Mouse (Mus musculus) MEL (cell line): ENCODE data around the gene Tbxa2r. TPM values are rescaled to one million over a fixed set of nuclear protein-coding genes. Genes with fewer than 3 reads are reported as not detected.
A peak's percentile ranks its signal among the peaks of the same experiment; 100 is the strongest.

ENCODE experiments used
- DNase-seq: peaks from one replicate; pipeline ENCODE4 v3.0.0; 2011; ENCODE audit warnings: low read depth, low spot score
- H3K27ac ChIP-seq: 2 replicates; pipeline ENCODE4 v1.5.1; 2012; ENCODE audit warnings: low read depth, mild to moderate bottlenecking, control low read depth, low read length, moderate library complexity; ENCODE audit not compliant: control insufficient read depth
- H3K27me3 ChIP-seq, 2 experiments: fragments of 150-350 bp in 1 of 2; sonication (generic) in 1 of 2; 2 replicates each; pipeline ENCODE4 v1.6.1; 2012; ENCODE audit warnings: low read length in 2 of 2, mild to moderate bottlenecking in 2 of 2, improper control_type of control experiment in 1 of 2, moderate library complexity in 1 of 2; ENCODE audit not compliant: insufficient read depth in 2 of 2, control insufficient read depth in 1 of 2
- H3K36me3 ChIP-seq, 2 experiments: 2 replicates each; pipeline ENCODE4 v1.6.1; 2012 to 2014; ENCODE audit warnings: low read length in 2 of 2, improper control_type of control experiment in 1 of 2, inconsistent platforms in 1 of 2, mild to moderate bottlenecking in 1 of 2; ENCODE audit not compliant: insufficient read depth in 2 of 2, control insufficient read depth in 1 of 2
- H3K4me1 ChIP-seq, 2 experiments: fragments of 150-350 bp in 1 of 2; sonication (generic) in 1 of 2; 2 replicates each; pipeline ENCODE4 v1.6.1; 2012; ENCODE audit warnings: low read length in 2 of 2, improper control_type of control experiment in 1 of 2, mild to moderate bottlenecking in 1 of 2; ENCODE audit not compliant: insufficient read depth in 2 of 2, control insufficient read depth in 1 of 2
- H3K4me3 ChIP-seq, 2 experiments: fragments of 150-350 bp in 1 of 2; sonication (generic) in 1 of 2; 2 replicates each; pipeline ENCODE4 v1.5.1; 2012; ENCODE audit warnings: low read depth in 2 of 2, low read length in 2 of 2, mild to moderate bottlenecking in 2 of 2, moderate library complexity in 2 of 2, control low read depth in 1 of 2, improper control_type of control experiment in 1 of 2; ENCODE audit not compliant: control insufficient read depth in 1 of 2, insufficient read depth in 1 of 2
- H3K79me2 ChIP-seq: 2 replicates; pipeline ENCODE4 v1.6.1; 2012; ENCODE audit warnings: mild to moderate bottlenecking, low read length, moderate library complexity; ENCODE audit not compliant: control insufficient read depth, poor library complexity, insufficient read depth
- H3K9ac ChIP-seq: 2 replicates; pipeline ENCODE4 v1.6.1; 2012; ENCODE audit warnings: low read depth, mild to moderate bottlenecking, control low read depth, low read length, moderate library complexity; ENCODE audit not compliant: control insufficient read depth, poor library complexity, severe bottlenecking
- H3K9me3 ChIP-seq: fragments of 150-350 bp; sonication (generic); replicated peaks from 2 replicates; pipeline ENCODE4 v1.6.1; 2012; ENCODE audit warnings: mild to moderate bottlenecking, low read length, improper control_type of control experiment, moderate library complexity; ENCODE audit not compliant: insufficient read depth
- BHLHE40 ChIP-seq: IDR thresholded peaks from 2 replicates; pipeline ENCODE4 v1.6.1; 2012; ENCODE audit warnings: low read depth, mild to moderate bottlenecking, inconsistent platforms, low read length, improper control_type of control experiment, borderline replicate concordance
- CHD1 ChIP-seq: IDR thresholded peaks from 2 replicates; pipeline ENCODE4 v1.6.1; 2012; ENCODE audit warnings: low read depth, mild to moderate bottlenecking, inconsistent platforms, low read length, improper control_type of control experiment
- CHD2 ChIP-seq: IDR thresholded peaks from 2 replicates; pipeline ENCODE4 v1.6.1; 2011; ENCODE audit warnings: low read length, improper control_type of control experiment
- CTCF ChIP-seq, 3 experiments: IDR thresholded peaks in 2 of 3; conservative IDR thresholded peaks in 1 of 3; 2 replicates each; pipeline ENCODE4 v1.5.1; 2011 to 2012; ENCODE audit warnings: low read length in 3 of 3, low read depth in 2 of 3, mild to moderate bottlenecking in 2 of 3, improper control_type of control experiment in 1 of 3, inconsistent platforms in 1 of 3, mixed read lengths in 1 of 3, moderate library complexity in 1 of 3; ENCODE audit not compliant: control insufficient read depth in 1 of 3, insufficient read depth in 1 of 3, poor library complexity in 1 of 3, severe bottlenecking in 1 of 3
- E2F4 ChIP-seq: IDR thresholded peaks from 2 replicates; pipeline ENCODE4 v1.6.1; 2011; ENCODE audit warnings: low read depth, low read length, improper control_type of control experiment, borderline replicate concordance
- ELF1 ChIP-seq: IDR thresholded peaks from 2 replicates; pipeline ENCODE4 v1.6.1; 2014; ENCODE audit warnings: low read depth, mild to moderate bottlenecking, inconsistent platforms, low read length, improper control_type of control experiment, moderate library complexity
- ETS1 ChIP-seq: IDR thresholded peaks from 2 replicates; pipeline ENCODE4 v1.6.1; 2012; ENCODE audit warnings: low read depth, mild to moderate bottlenecking, inconsistent platforms, low read length, improper control_type of control experiment, moderate library complexity
- GABPA ChIP-seq: IDR thresholded peaks from 2 replicates; pipeline ENCODE4 v1.6.1; 2012; ENCODE audit warnings: low read depth, mild to moderate bottlenecking, inconsistent platforms, low read length, improper control_type of control experiment, moderate library complexity
- HCFC1 ChIP-seq: IDR thresholded peaks from 2 replicates; pipeline ENCODE4 v1.6.1; 2012; ENCODE audit warnings: low read depth, mild to moderate bottlenecking, inconsistent platforms, low read length, improper control_type of control experiment, moderate library complexity
- KAT2A ChIP-seq: conservative IDR thresholded peaks from 2 replicates; pipeline ENCODE4 v1.6.1; 2012; ENCODE audit warnings: low read depth, low read length, improper control_type of control experiment, inconsistent platforms
- MAFK ChIP-seq: IDR thresholded peaks from 2 replicates; pipeline ENCODE4 v1.6.1; 2011; ENCODE audit warnings: low read depth, mild to moderate bottlenecking, low read length, improper control_type of control experiment, borderline replicate concordance
- MEF2A ChIP-seq: IDR thresholded peaks from 2 replicates; pipeline ENCODE4 v1.6.1; 2014; ENCODE audit warnings: low read depth, mild to moderate bottlenecking, inconsistent platforms, low read length, improper control_type of control experiment; ENCODE audit not compliant: poor library complexity, insufficient replicate concordance, severe bottlenecking; ENCODE audit errors: extremely low read depth
- MXI1 ChIP-seq: IDR thresholded peaks from 2 replicates; pipeline ENCODE4 v1.6.1; 2011; ENCODE audit warnings: mild to moderate bottlenecking, low read depth, low read length, improper control_type of control experiment
- MYB ChIP-seq: IDR thresholded peaks from 2 replicates; pipeline ENCODE4 v1.6.1; 2011; ENCODE audit warnings: mild to moderate bottlenecking, low read depth, low read length, improper control_type of control experiment
- NELFE ChIP-seq: IDR thresholded peaks from 2 replicates; pipeline ENCODE4 v1.6.1; 2011; ENCODE audit warnings: low read depth, low read length, improper control_type of control experiment
- NRF1 ChIP-seq: IDR thresholded peaks from 2 replicates; pipeline ENCODE4 v1.6.1; 2014; ENCODE audit warnings: low read depth, mild to moderate bottlenecking, inconsistent platforms, low read length, improper control_type of control experiment, moderate library complexity; ENCODE audit not compliant: poor library complexity, insufficient read depth, severe bottlenecking
- POLR2A ChIP-seq, 2 experiments: IDR thresholded peaks; 2 replicates each; pipeline ENCODE4 v1.6.1; 2011 to 2012; ENCODE audit warnings: low read length in 2 of 2, mild to moderate bottlenecking in 2 of 2, control low read depth in 1 of 2, improper control_type of control experiment in 1 of 2, low read depth in 1 of 2, moderate library complexity in 1 of 2; ENCODE audit not compliant: control insufficient read depth in 1 of 2, insufficient read depth in 1 of 2, poor library complexity in 1 of 2
- POLR2AphosphoS2 ChIP-seq: IDR thresholded peaks from 2 replicates; pipeline ENCODE4 v1.6.1; 2011; ENCODE audit warnings: low read length, improper control_type of control experiment
- RAD21 ChIP-seq: IDR thresholded peaks from 2 replicates; pipeline ENCODE4 v1.6.1; 2011; ENCODE audit warnings: mild to moderate bottlenecking, low read depth, low read length, improper control_type of control experiment
- SIN3A ChIP-seq: IDR thresholded peaks from 2 replicates; pipeline ENCODE4 v1.6.1; 2012; ENCODE audit warnings: low read length, improper control_type of control experiment, inconsistent platforms
- SMC3 ChIP-seq: IDR thresholded peaks from 2 replicates; pipeline ENCODE4 v1.6.1; 2011; ENCODE audit warnings: low read depth, low read length, improper control_type of control experiment
- TAL1 ChIP-seq: IDR thresholded peaks from 2 replicates; pipeline ENCODE4 v1.6.1; 2012; ENCODE audit warnings: mild to moderate bottlenecking, inconsistent platforms, low read length, moderate library complexity, mixed read lengths
- TBP ChIP-seq: IDR thresholded peaks from 2 replicates; pipeline ENCODE4 v1.8.0; 2011; ENCODE audit warnings: low read depth, low read length, improper control_type of control experiment
- TCF12 ChIP-seq: IDR thresholded peaks from 2 replicates; pipeline ENCODE4 v1.6.1; 2014; ENCODE audit warnings: low read depth, mild to moderate bottlenecking, inconsistent platforms, low read length, improper control_type of control experiment, moderate library complexity
- USF1 ChIP-seq: IDR thresholded peaks from 2 replicates; pipeline ENCODE4 v1.6.1; 2014; ENCODE audit warnings: low read depth, mild to moderate bottlenecking, inconsistent platforms, low read length, improper control_type of control experiment, moderate library complexity
- USF2 ChIP-seq, 2 experiments: IDR thresholded peaks; 2 replicates each; pipeline ENCODE4 v1.6.1; 2011 to 2012; ENCODE audit warnings: improper control_type of control experiment in 2 of 2, low read length in 2 of 2, borderline replicate concordance in 1 of 2, inconsistent platforms in 1 of 2, low read depth in 1 of 2, mild to moderate bottlenecking in 1 of 2; ENCODE audit not compliant: insufficient read depth in 1 of 2
- ZC3H11A ChIP-seq: IDR thresholded peaks from 2 replicates; pipeline ENCODE4 v1.6.1; 2012; ENCODE audit warnings: low read depth, mild to moderate bottlenecking, inconsistent platforms, low read length, improper control_type of control experiment
- ZKSCAN1 ChIP-seq: IDR thresholded peaks from 2 replicates; pipeline ENCODE4 v1.6.1; 2012; ENCODE audit warnings: low read depth, mild to moderate bottlenecking, inconsistent platforms, low read length, improper control_type of control experiment, moderate library complexity
- ZMIZ1 ChIP-seq: IDR thresholded peaks from 2 replicates; pipeline ENCODE4 v1.6.1; 2012; ENCODE audit warnings: low read depth, mild to moderate bottlenecking, inconsistent platforms, low read length, improper control_type of control experiment, moderate library complexity
- polyA plus RNA-seq, 2 experiments: library from polyadenylated mRNA; stranded (reverse) in 1 of 2; unstranded in 1 of 2; fragments of >175 nt in 1 of 2; fragments of >200 nt in 1 of 2; gene quantifications; 2 replicates each; pipeline versions ENCODE4 v1.2.1 to v1.2.4; 2012; ENCODE audit warnings: low replicate concordance in 2 of 2, low read depth in 1 of 2; ENCODE audit not compliant: insufficient read length in 2 of 2, insufficient read depth in 1 of 2, missing spikeins in 1 of 2
- total RNA-seq: library from RNA; depleted of rRNA; stranded (reverse); fragments of 300-350 nt; gene quantifications from 2 replicates; pipeline ENCODE4 v1.2.3, GENCODE M21; 2012

The Tbxa2r gene
- total and polyA plus RNA-seq, 3 experiments = 0.31 TPM; not detected in 2

DNA sequence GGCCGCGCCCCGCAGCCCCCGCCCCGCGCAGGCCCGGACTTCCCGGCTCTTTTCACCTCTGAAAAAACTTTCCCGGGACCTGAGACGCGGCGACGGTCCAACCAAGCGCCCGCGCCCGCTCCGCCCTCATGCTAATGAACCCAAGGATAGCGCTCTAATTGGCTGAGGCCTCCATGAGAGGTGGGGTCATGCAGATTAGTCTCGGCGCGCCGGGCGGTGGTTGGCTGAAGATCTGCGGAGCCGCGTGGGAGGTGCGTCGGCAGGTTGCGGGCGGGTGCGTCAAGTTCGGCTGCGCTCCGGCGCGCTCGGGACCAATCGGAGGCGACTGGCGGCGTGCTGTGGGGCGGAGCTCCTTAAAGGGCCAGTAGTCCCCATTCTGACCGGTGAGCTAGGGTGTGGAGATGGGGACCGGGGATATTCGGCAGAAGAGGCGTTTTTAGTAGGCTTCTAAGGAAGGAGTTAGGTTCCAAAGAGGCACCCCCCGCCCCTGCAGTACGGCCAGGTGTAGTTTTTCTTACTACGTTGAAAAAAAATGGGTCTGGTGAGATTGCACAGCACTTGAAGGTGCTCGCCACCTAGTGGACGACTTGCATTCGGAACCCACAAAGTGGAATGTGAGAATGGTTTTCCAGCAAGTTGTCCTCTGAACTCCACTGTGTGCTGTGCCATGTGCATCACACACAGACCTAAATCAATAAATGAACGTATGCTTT lies 22.0 kb downstream of the Tbxa2r start, which contains the start of gene Hmg20b (continued):
- TF ChIP-seq SMC3 (peak; percentile 55), USF2 (IDR thresholded peaks at IDR 0.05; ENCODE audit: borderline replicate concordance in 1 of 2, insufficient read depth in 1 of 2, low read depth in 1 of 2, low read length in 2 of 2) (no peak), MEF2A (no peak), ETS1 (peak; percentile 34; the same call in 1 of the 2 replicates), RAD21 (peak; percentile 35), ZMIZ1 (0 out of 2 replicates have a peak, but pooled peaks have one; percentile 13), E2F4 (no peak), KAT2A (peak; percentile 69; the same call in 1 of the 2 replicates), ZC3H11A (0 out of 2 replicates have a peak, but pooled peaks have one; percentile 10), NRF1 (peak; percentile 66), CTCF (IDR thresholded peaks at IDR 0.05 in 2 of 3, conservative IDR thresholded peaks at IDR 0.05 in 1 of 3; ENCODE audit: control insufficient read depth in 1 of 3, insufficient read depth in 1 of 3, low read depth in 2 of 3, low read length in 3 of 3, poor library complexity in 1 of 3, severe bottlenecking in 1 of 3) (peak; percentile 71 to 81 (median 79)), POLR2AphosphoS2 (peak; percentile 54; the same call in 1 of the 2 replicates)
- TF ChIP-seq, all 39 proteins: peak for 24

DNA sequence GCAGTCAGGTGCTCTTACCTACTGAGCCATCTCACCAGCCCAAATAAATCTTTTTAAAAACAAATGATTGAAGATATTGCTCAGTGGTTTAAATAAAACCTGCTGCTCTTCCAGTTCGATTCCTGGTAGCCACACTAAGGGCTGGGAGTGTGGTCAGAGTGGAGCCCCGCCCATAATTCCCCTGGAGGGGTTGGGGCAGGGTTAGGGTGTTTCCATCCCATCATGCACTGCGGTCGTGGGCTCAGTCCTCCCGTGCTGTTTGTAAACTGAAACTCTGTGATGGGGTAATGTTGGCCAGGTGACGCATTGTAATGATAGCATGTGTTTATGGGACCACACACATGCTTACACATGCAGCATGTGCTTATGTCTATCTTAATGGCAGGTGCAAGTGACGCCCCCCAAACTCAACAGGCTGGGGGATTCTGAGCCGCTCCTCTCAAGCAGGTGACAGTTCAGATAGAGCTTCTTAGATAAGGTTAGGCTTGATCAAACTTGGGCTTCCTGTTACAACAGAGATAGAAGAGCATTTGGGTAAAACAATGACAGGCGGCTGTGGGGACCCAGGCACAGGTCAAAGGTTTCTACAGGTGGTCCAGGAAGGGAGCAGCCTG lies 23.3 kb downstream of the Tbxa2r start:
- peak; percentile 95 for DNase-seq
- Histone ChIP-seq H3K4me1 (peaks cover 8 to 23% of the 10 kb centered on the region in 2 experiments; a peak in 3 of 4 replicates), H3K27ac (peak overlapping the region; percentile 86), H3K9ac (peak overlapping the region; percentile 82), H3K4me3 (peak overlapping the region; percentile 62 to 77), H3K36me3 (peaks cover 0 to 21% of the 10 kb centered on the region in 2 experiments; a peak in 2 of 4 replicates), H3K27me3 (no peaks in the 10 kb centered on the region), H3K79me2 (peaks cover 4% of the 10 kb centered on the region; the same call in 1 of the 2 replicates), H3K9me3 (no peaks in the 10 kb centered on the region)
- TF ChIP-seq ETS1 = 0 out of 2 replicates have a peak, but pooled peaks have one; percentile 75
- peak; percentile 39; the same call in 1 of the 2 replicates for TF ChIP-seq USF1
- TF ChIP-seq ZKSCAN1 = peak; percentile 68
- TF ChIP-seq ELF1 = 0 out of 2 replicates have a peak, but pooled peaks have one; percentile 25
- no peak for TF ChIP-seq SMC3
- no peak for TF ChIP-seq MAFK
- peak; percentile 79 for TF ChIP-seq HCFC1
- TF ChIP-seq TCF12 = peak; percentile 83
- no peak for TF ChIP-seq CHD2
- TF ChIP-seq ZMIZ1 = no peak
- TF ChIP-seq CTCF (IDR thresholded peaks at IDR 0.05 in 2 of 3, conservative IDR thresholded peaks at IDR 0.05 in 1 of 3; ENCODE audit: control insufficient read depth in 1 of 3, insufficient read depth in 1 of 3, low read depth in 2 of 3, low read length in 3 of 3, poor library complexity in 1 of 3, severe bottlenecking in 1 of 3) = no peak
- TF ChIP-seq TBP = peak; percentile 94
- TF ChIP-seq POLR2A (IDR thresholded peaks at IDR 0.05; ENCODE audit: control insufficient read depth in 1 of 2, insufficient read depth in 1 of 2, low read depth in 1 of 2, low read length in 2 of 2, poor library complexity in 1 of 2) = peak in 1 of 2 experiments; percentile 71; a peak in 2 of 4 replicates
- peak; percentile 37; the same call in 1 of the 2 replicates for TF ChIP-seq NELFE
- peak; percentile 70 for TF ChIP-seq MYB
- TF ChIP-seq MXI1 = peak; percentile 94
- TF ChIP-seq BHLHE40 = peak; percentile 74; the same call in 1 of the 2 replicates
- TF ChIP-seq GABPA = no peak
- 0 out of 2 replicates have a peak, but pooled peaks have one; percentile 32 for TF ChIP-seq E2F4
- TF ChIP-seq MEF2A = no peak
- TF ChIP-seq SIN3A = peak; percentile 96
- no peak for TF ChIP-seq CHD1
- TF ChIP-seq TAL1 = peak; percentile 52
